Mouse (Mus musculus): Measurements from ENCODE around the gene Hfe2.
"Not testable (repeated sequence)": the region's sequence is repeated elsewhere in the genome, so short reads cannot be mapped to it uniquely, and the experiment has no call there.

Hfe2 gene

GRCm38 (mm10) chr3:96496216-96496615 lies 28.8 kb upstream of the Hfe2 start:
- no peak for DNase-seq (ENCODE audit: low spot score)

- DNase-seq (ENCODE audit: low spot score): not testable (repeated sequence)
Observed at GRCm38 (mm10) chr3:96496620-96497275, 28.2 kb upstream of the Hfe2 start.

- peak; percentile 62 for DNase-seq (ENCODE audit: low spot score)
Observed at GRCm38 (mm10) chr3:96497451-96498028, 27.4 kb upstream of the Hfe2 start.

GRCm38 (mm10) chr3:96498476-96499245 lies 26.3 kb upstream of the Hfe2 start:
- DNase-seq (ENCODE audit: low spot score): no peak

- peak; percentile 61 for DNase-seq (ENCODE audit: low spot score)
Observed at GRCm38 (mm10) chr3:96499481-96500288, 25.3 kb upstream of the Hfe2 start.

- DNase-seq (ENCODE audit: low spot score): peak; percentile 89
Observed at GRCm38 (mm10) chr3:96500289-96500621, 24.7 kb upstream of the Hfe2 start.

- DNase-seq (ENCODE audit: low spot score): peak; percentile 77
Observed at GRCm38 (mm10) chr3:96500691-96501265, 24.2 kb upstream of the Hfe2 start.

- peak; percentile 88 for DNase-seq (ENCODE audit: low spot score)
Observed at GRCm38 (mm10) chr3:96501391-96502115, 23.4 kb upstream of the Hfe2 start.

- no peak for DNase-seq (ENCODE audit: low spot score)
Observed at GRCm38 (mm10) chr3:96502181-96503082, 22.5 kb upstream of the Hfe2 start.

GRCm38 (mm10) chr3:96503083-96503450 lies 21.9 kb upstream of the Hfe2 start:
- peak; percentile 60 for DNase-seq (ENCODE audit: low spot score)

- no peak for DNase-seq (ENCODE audit: low spot score)
Observed at GRCm38 (mm10) chr3:96503946-96504345, 21.0 kb upstream of the Hfe2 start.

GRCm38 (mm10) chr3:96504931-96505330 lies 20.0 kb upstream of the Hfe2 start:
- DNase-seq (ENCODE audit: low spot score): no peak

GRCm38 (mm10) chr3:96506396-96507047 lies 18.4 kb upstream of the Hfe2 start:
- no peak for DNase-seq (ENCODE audit: low spot score)

GRCm38 (mm10) chr3:96507966-96508365 lies 17.0 kb upstream of the Hfe2 start:
- not testable (repeated sequence) for DNase-seq (ENCODE audit: low spot score)

GRCm38 (mm10) chr3:96520171-96520570 lies 4.8 kb upstream of the Hfe2 start:
- DNase-seq (ENCODE audit: low spot score): no peak

GRCm38 (mm10) chr3:96522149-96522548 lies 2.8 kb upstream of the Hfe2 start:
- no peak for DNase-seq (ENCODE audit: low spot score)

GRCm38 (mm10) chr3:96524028-96524810 lies 753 bp upstream of the Hfe2 start:
- no peak for DNase-seq (ENCODE audit: low spot score)

GRCm38 (mm10) chr3:96526013-96526762 lies 1.2 kb downstream of the Hfe2 start:
- no peak for DNase-seq (ENCODE audit: low spot score)

Measured in urinary bladder, postnatal 25 days (tissue).